Mouse (Mus musculus) bone marrow, adult 2 months (tissue): ENCODE results near the gene Naa20.

Experiments used
- CTCF ChIP-seq: fragments of 200-500 bp; IDR thresholded peaks from 2 replicates; pipeline ENCODE4 v1.5.1; 2011; ENCODE audit warnings: low read length, control low read depth; ENCODE audit not compliant: control insufficient read depth, insufficient read depth
- POLR2A ChIP-seq: fragments of 200-500 bp; IDR thresholded peaks from 2 replicates; pipeline ENCODE4 v1.6.1; 2011; ENCODE audit warnings: low read depth, mild to moderate bottlenecking, control low read depth, low read length, borderline replicate concordance; ENCODE audit not compliant: control insufficient read depth

DNA sequence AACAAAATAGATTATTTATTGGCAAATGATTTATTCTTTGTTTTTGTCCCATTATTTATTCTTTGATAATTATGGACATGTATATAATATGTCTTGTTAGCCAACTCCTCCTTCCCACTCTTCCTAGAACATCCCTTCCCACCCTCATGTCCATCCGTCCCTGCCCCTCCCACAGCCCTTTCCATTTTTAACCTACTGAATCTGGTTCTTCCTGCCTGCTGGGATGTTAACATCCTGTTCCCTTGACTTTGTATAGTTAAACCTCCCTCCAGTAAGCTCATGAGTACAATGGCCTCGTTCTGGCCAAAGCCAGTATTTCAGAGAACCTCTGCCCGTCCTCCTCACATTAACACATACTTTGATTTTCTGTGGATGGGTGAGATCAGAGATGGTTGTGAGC is 39.5 kb downstream of the Naa20 start:
- TF ChIP-seq CTCF (no peak), POLR2A (no peak)
